Mouse (Mus musculus): ENCODE data around the gene Ep400. TPM values are rescaled to one million over a fixed set of nuclear protein-coding genes. Genes with fewer than 3 reads are reported as not detected.

Gene Ep400
- polyA plus RNA-seq, 2 experiments: 38.2 to 62.2 TPM

GRCm38 (mm10) chr5:110664750-110665269 is 105.7 kb downstream of the Ep400 start:
- Histone ChIP-seq H3K4me2 (replicated peaks; ENCODE audit: low read depth, low read length, severe bottlenecking) (no peak overlapping the region), H3K4me1 (ENCODE audit: control insufficient read depth, insufficient read depth, low read length) (no peaks in the 10 kb centered on the region), H3K27ac (replicated peaks; ENCODE audit: low read depth, low read length) (no peak overlapping the region), H3K9me3 (ENCODE audit: control insufficient read depth, low read length) (no peaks in the 10 kb centered on the region), H3K9ac (ENCODE audit: low read depth, low read length, severe bottlenecking) (no peak overlapping the region), H3K27me3 (ENCODE audit: control insufficient read depth, insufficient read depth, low read length) (no peaks in the 10 kb centered on the region), H3K4me3 (replicated peaks; ENCODE audit: low read length) (no peak overlapping the region), H3K36me3 (ENCODE audit: control insufficient read depth, insufficient read depth, low read length) (peaks cover 86% of the 10 kb centered on the region)
- DNase-seq (ENCODE audit: low spot score): no peak
- 91% methylated on average over 2 of the region's 2 CpGs for WGBS
- no peak for TF ChIP-seq POLR2A (IDR thresholded peaks at IDR 0.05; ENCODE audit: borderline replicate concordance, extremely low read depth, insufficient read depth, insufficient read length)
- ATAC-seq (ENCODE audit: low FRiP score, low read depth): no peak

GRCm38 (mm10) chr5:110664041-110664440 is 106.5 kb downstream of the Ep400 start:
- Histone ChIP-seq H3K9me3 (ENCODE audit: control insufficient read depth, low read length) (no peaks in the 10 kb centered on the region), H3K36me3 (ENCODE audit: control insufficient read depth, insufficient read depth, low read length) (peaks cover 85% of the 10 kb centered on the region), H3K4me3 (replicated peaks; ENCODE audit: low read length) (no peak overlapping the region), H3K4me1 (ENCODE audit: control insufficient read depth, insufficient read depth, low read length) (no peaks in the 10 kb centered on the region), H3K9ac (ENCODE audit: low read depth, low read length, severe bottlenecking) (no peak overlapping the region), H3K27me3 (ENCODE audit: control insufficient read depth, insufficient read depth, low read length) (no peaks in the 10 kb centered on the region), H3K4me2 (replicated peaks; ENCODE audit: low read depth, low read length, severe bottlenecking) (no peak overlapping the region), H3K27ac (replicated peaks; ENCODE audit: low read depth, low read length) (no peak overlapping the region)
- ATAC-seq (ENCODE audit: low FRiP score, low read depth) (no peak), DNase-seq (ENCODE audit: low spot score) (no peak)
- 89% methylated on average over 2 of the region's 2 CpGs for WGBS
- no peak for TF ChIP-seq POLR2A (IDR thresholded peaks at IDR 0.05; ENCODE audit: borderline replicate concordance, extremely low read depth, insufficient read depth, insufficient read length)

- H3K4me3 ChIP-seq (replicated peaks; ENCODE audit: low read length): no peak overlapping the region
- no peak overlapping the region for H3K4me2 ChIP-seq (replicated peaks; ENCODE audit: low read depth, low read length, severe bottlenecking)
- no peak overlapping the region for H3K9ac ChIP-seq (ENCODE audit: low read depth, low read length, severe bottlenecking)
- peaks cover 83% of the 10 kb centered on the region for H3K36me3 ChIP-seq (ENCODE audit: control insufficient read depth, insufficient read depth, low read length)
- TF ChIP-seq POLR2A (IDR thresholded peaks at IDR 0.05; ENCODE audit: borderline replicate concordance, extremely low read depth, insufficient read depth, insufficient read length): no peak
- H3K4me1 ChIP-seq (ENCODE audit: control insufficient read depth, insufficient read depth, low read length): no peaks in the 10 kb centered on the region
- H3K9me3 ChIP-seq (ENCODE audit: control insufficient read depth, low read length): no peaks in the 10 kb centered on the region
- H3K27me3 ChIP-seq (ENCODE audit: control insufficient read depth, insufficient read depth, low read length): no peaks in the 10 kb centered on the region
- H3K27ac ChIP-seq (replicated peaks; ENCODE audit: low read depth, low read length): no peak overlapping the region
- DNase-seq (ENCODE audit: low spot score): no peak
- ATAC-seq (ENCODE audit: low FRiP score, low read depth): no peak
These were observed 110.8 kb downstream of the Ep400 start for GRCm38 (mm10) chr5:110659682-110660081.

GRCm38 (mm10) chr5:110653686-110654085 is 116.8 kb downstream of the Ep400 start:
- H3K4me3 ChIP-seq (replicated peaks; ENCODE audit: low read length): peak overlapping the region; percentile 99
- no peak for DNase-seq (ENCODE audit: low spot score)

GRCm38 (mm10) chr5:110652719-110653648 is 117.5 kb downstream of the Ep400 start, which contains the start of the genes Noc4l and Ddx51:
TSS of gene Noc4l (minus strand) at chr5:110653417.
TSS of gene Ddx51 (plus strand) at chr5:110653451.
- TF ChIP-seq POLR2A (IDR thresholded peaks at IDR 0.05; ENCODE audit: borderline replicate concordance, extremely low read depth, insufficient read depth, insufficient read length): peak; percentile 60; the same call in 1 of the 2 replicates
- WGBS: 4% methylated on average over 62 of the region's 91 CpGs

More at GRCm38 (mm10) chr5:110653686-110654085, 116.8 kb downstream of the Ep400 start:
- H3K27ac ChIP-seq (replicated peaks; ENCODE audit: low read depth, low read length): no peak overlapping the region
- H3K4me1 ChIP-seq (ENCODE audit: control insufficient read depth, insufficient read depth, low read length): peaks cover 9% of the 10 kb centered on the region
- WGBS: 9% methylated on average over 12 of the region's 37 CpGs
- H3K9me3 ChIP-seq (ENCODE audit: control insufficient read depth, low read length): no peaks in the 10 kb centered on the region
- H3K4me2 ChIP-seq (replicated peaks; ENCODE audit: low read depth, low read length, severe bottlenecking): peak overlapping the region; percentile 79
- H3K27me3 ChIP-seq (ENCODE audit: control insufficient read depth, insufficient read depth, low read length): no peaks in the 10 kb centered on the region
- peak overlapping the region; percentile 83 for H3K9ac ChIP-seq (ENCODE audit: low read depth, low read length, severe bottlenecking)
- peaks cover 70% of the 10 kb centered on the region for H3K36me3 ChIP-seq (ENCODE audit: control insufficient read depth, insufficient read depth, low read length)
- peak; percentile 21; the same call in 1 of the 2 replicates for ATAC-seq (ENCODE audit: low FRiP score, low read depth)
- peak; percentile 10; the same call in 1 of the 2 replicates for TF ChIP-seq POLR2A (IDR thresholded peaks at IDR 0.05; ENCODE audit: borderline replicate concordance, extremely low read depth, insufficient read depth, insufficient read length)

More at GRCm38 (mm10) chr5:110652719-110653648, 117.5 kb downstream of the Ep400 start, which contains the start of the genes Noc4l and Ddx51:
- ATAC-seq (ENCODE audit: low FRiP score, low read depth) (peak; percentile 92), DNase-seq (ENCODE audit: low spot score) (peak; percentile 95)
- peaks cover 9% of the 10 kb centered on the region for H3K4me1 ChIP-seq (ENCODE audit: control insufficient read depth, insufficient read depth, low read length)
- peak within 1 kb of the TSS; percentile 83 for H3K9ac ChIP-seq (ENCODE audit: low read depth, low read length, severe bottlenecking)
- H3K4me2 ChIP-seq (replicated peaks; ENCODE audit: low read depth, low read length, severe bottlenecking): peak within 1 kb of the TSS; percentile 79
- H3K36me3 ChIP-seq (ENCODE audit: control insufficient read depth, insufficient read depth, low read length): peaks cover 70% of the 10 kb centered on the region
- no peak within 1 kb of the TSS for H3K27ac ChIP-seq (replicated peaks; ENCODE audit: low read depth, low read length)
- H3K9me3 ChIP-seq (ENCODE audit: control insufficient read depth, low read length): no peaks in the 10 kb centered on the region
- no peaks in the 10 kb centered on the region for H3K27me3 ChIP-seq (ENCODE audit: control insufficient read depth, insufficient read depth, low read length)
- peak within 1 kb of the TSS; percentile 99 for H3K4me3 ChIP-seq (replicated peaks; ENCODE audit: low read length)

Measured in limb, embryonic 14.5 days (tissue).